ENCODE assay signal across 8 mouse cellular contexts in the genomic region with DNA sequence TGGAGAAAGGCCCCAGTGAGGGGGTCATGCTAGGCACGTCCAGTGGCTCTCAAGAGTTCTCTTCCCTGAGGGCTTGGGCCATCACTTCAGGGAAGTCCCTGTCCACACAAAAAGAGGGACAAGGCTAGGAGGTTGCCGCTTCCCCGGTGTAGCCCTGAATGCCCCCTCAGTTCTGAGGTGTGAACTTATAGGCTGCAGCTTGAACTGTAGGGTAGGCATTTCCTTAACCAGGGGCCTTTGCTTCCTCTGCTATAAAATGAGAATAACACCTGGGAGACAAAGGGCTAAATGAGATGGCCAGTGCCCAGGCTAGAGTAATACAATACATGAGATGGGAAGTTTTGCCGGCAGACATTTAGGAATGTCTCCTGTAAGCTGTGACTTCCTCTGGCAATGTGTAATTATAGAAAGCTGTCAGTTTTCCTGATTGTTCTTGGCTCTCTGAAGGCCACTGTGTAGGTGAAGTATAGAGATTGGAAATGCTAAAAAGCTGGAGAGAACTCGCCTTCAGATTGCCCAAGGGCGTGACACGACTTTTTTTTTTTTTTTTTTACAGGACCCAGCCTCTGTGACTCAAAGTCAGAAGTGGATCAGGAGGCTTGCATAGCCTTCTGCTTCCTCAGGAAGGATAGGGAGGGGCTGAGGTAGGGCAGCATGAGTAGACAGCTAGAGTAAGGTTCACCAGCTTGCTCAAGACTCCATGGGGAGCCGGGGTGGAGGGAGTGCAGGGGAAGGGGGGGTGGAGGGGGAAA. TPM values are rescaled to one million over a fixed set of nuclear protein-coding genes. Genes with fewer than 3 reads are reported as not detected.
DNase-seq lines count a peak whose midpoint lies in the region; ATAC-seq lines count a peak whose summit lies in the region.

No protein-coding gene starts in this region.

- H3K4me1 ChIP-seq in midbrain, embryonic 15.5 days = peaks cover 3% of the 10 kb centered on the region; the same call in 1 of the 2 replicates
- H3K4me1 ChIP-seq in midbrain, embryonic 14.5 days (ENCODE audit: control insufficient read depth, insufficient read depth, low read length) = no peaks in the 10 kb centered on the region
- 0 out of 2 replicates have a peak, but pooled peaks cover 3% of the 10 kb centered on the region for H3K4me1 ChIP-seq in heart, embryonic 16.5 days (ENCODE audit: control insufficient read depth, insufficient read depth, low read length)
- H3K4me1 ChIP-seq in liver, embryonic 11.5 days (replicated peaks; ENCODE audit: control insufficient read depth, insufficient read depth, low read length) = no peaks in the 10 kb centered on the region
- H3K4me1 ChIP-seq in stomach, embryonic 15.5 days = no peaks in the 10 kb centered on the region

- H3K4me3 ChIP-seq in midbrain, embryonic 15.5 days = no peak overlapping the region
- H3K4me3 ChIP-seq in midbrain, embryonic 14.5 days (replicated peaks; ENCODE audit: low read depth, low read length) = no peak overlapping the region
- H3K4me3 ChIP-seq in heart, embryonic 16.5 days (ENCODE audit: low read length) = no peak overlapping the region
- no peak overlapping the region for H3K4me3 ChIP-seq in liver, embryonic 11.5 days (ENCODE audit: low read depth, low read length)
- no peak overlapping the region for H3K4me3 ChIP-seq in stomach, embryonic 15.5 days (replicated peaks)

- 0 out of 2 replicates have a peak, but pooled peaks have one; percentile 24 for ATAC-seq in midbrain, embryonic 15.5 days (replicated peaks)
- no peak for ATAC-seq in midbrain, embryonic 14.5 days (ENCODE audit: low FRiP score, low TSS enrichment)
- ATAC-seq in heart, embryonic 16.5 days (replicated peaks; ENCODE audit: extremely low read depth, insufficient read depth, low FRiP score) = peak; percentile 61; the same call in 1 of the 2 replicates
- ATAC-seq in liver, embryonic 11.5 days (replicated peaks; ENCODE audit: low FRiP score) = peak; percentile 67
- ATAC-seq in stomach, embryonic 15.5 days (ENCODE audit: insufficient read depth, low FRiP score, low read depth) = peak; percentile 67

- H3K36me3 ChIP-seq in midbrain, embryonic 15.5 days (replicated peaks) = no peaks in the 10 kb centered on the region
- H3K36me3 ChIP-seq in midbrain, embryonic 14.5 days (ENCODE audit: control insufficient read depth, insufficient read depth, low read length) = no peaks in the 10 kb centered on the region
- no peaks in the 10 kb centered on the region for H3K36me3 ChIP-seq in heart, embryonic 16.5 days (ENCODE audit: control insufficient read depth, insufficient read depth)
- no peaks in the 10 kb centered on the region for H3K36me3 ChIP-seq in liver, embryonic 11.5 days (ENCODE audit: control insufficient read depth, insufficient read depth, low read length)
- H3K36me3 ChIP-seq in stomach, embryonic 15.5 days = no peaks in the 10 kb centered on the region

- 76% methylated on average over 8 of the region's 8 CpGs for WGBS in midbrain, embryonic 15.5 days
- WGBS in midbrain, embryonic 14.5 days = 85% methylated on average over 8 of the region's 8 CpGs
- 61% methylated on average over 8 of the region's 8 CpGs for WGBS in heart, embryonic 16.5 days
- 54% methylated on average over 8 of the region's 8 CpGs for WGBS in liver, embryonic 11.5 days
- WGBS in stomach, embryonic 15.5 days = 58% methylated on average over 8 of the region's 8 CpGs

- DNase-seq in midbrain, embryonic 14.5 days = no peak
- DNase-seq in liver, embryonic 11.5 days (ENCODE audit: low spot score) = no peak
- no peak for DNase-seq in right cerebral cortex, postnatal 4 days
- no peak for DNase-seq in spleen, adult 18-20 months
- DNase-seq in frontal cortex, postnatal 25 days (ENCODE audit: low spot score in 2 of 2) = no peak

- no peak overlapping the region for H3K9ac ChIP-seq in midbrain, embryonic 15.5 days
- H3K9ac ChIP-seq in midbrain, embryonic 14.5 days (replicated peaks; ENCODE audit: low read length) = no peak overlapping the region
- H3K9ac ChIP-seq in heart, embryonic 16.5 days (ENCODE audit: low read length) = no peak overlapping the region
- H3K9ac ChIP-seq in liver, embryonic 11.5 days (ENCODE audit: low read depth, low read length) = no peak overlapping the region
- H3K9ac ChIP-seq in stomach, embryonic 15.5 days = no peak overlapping the region

- no peaks in the 10 kb centered on the region for H3K9me3 ChIP-seq in midbrain, embryonic 15.5 days
- no peaks in the 10 kb centered on the region for H3K9me3 ChIP-seq in midbrain, embryonic 14.5 days (ENCODE audit: control insufficient read depth, low read length)
- no peaks in the 10 kb centered on the region for H3K9me3 ChIP-seq in heart, embryonic 16.5 days (replicated peaks; ENCODE audit: control insufficient read depth, low read length)
- H3K9me3 ChIP-seq in liver, embryonic 11.5 days (ENCODE audit: control insufficient read depth, low read length) = no peaks in the 10 kb centered on the region
- no peaks in the 10 kb centered on the region for H3K9me3 ChIP-seq in stomach, embryonic 15.5 days

- H3K27ac ChIP-seq in midbrain, embryonic 15.5 days = no peak overlapping the region
- no peak overlapping the region for H3K27ac ChIP-seq in midbrain, embryonic 14.5 days (replicated peaks; ENCODE audit: low read depth, low read length)
- H3K27ac ChIP-seq in heart, embryonic 16.5 days (ENCODE audit: low read length) = peak overlapping the region; percentile 49
- H3K27ac ChIP-seq in liver, embryonic 11.5 days (ENCODE audit: low read depth, low read length) = no peak overlapping the region
- H3K27ac ChIP-seq in stomach, embryonic 15.5 days = peak overlapping the region; percentile 63; the same call in 1 of the 2 replicates

- H3K4me2 ChIP-seq in midbrain, embryonic 15.5 days = no peak overlapping the region
- no peak overlapping the region for H3K4me2 ChIP-seq in midbrain, embryonic 14.5 days (ENCODE audit: low read length)
- no peak overlapping the region for H3K4me2 ChIP-seq in heart, embryonic 16.5 days (ENCODE audit: low read depth, low read length)
- no peak overlapping the region for H3K4me2 ChIP-seq in liver, embryonic 11.5 days
- no peak overlapping the region for H3K4me2 ChIP-seq in stomach, embryonic 15.5 days

- peaks cover 4% of the 10 kb centered on the region for H3K27me3 ChIP-seq in midbrain, embryonic 15.5 days (replicated peaks)
- peaks cover under 1% of the 10 kb centered on the region; the same call in 1 of the 2 replicates for H3K27me3 ChIP-seq in midbrain, embryonic 14.5 days (ENCODE audit: control insufficient read depth, insufficient read depth, low read length)
- H3K27me3 ChIP-seq in heart, embryonic 16.5 days (ENCODE audit: control insufficient read depth, insufficient read depth, low read length) = no peaks in the 10 kb centered on the region; the same call in 1 of the 2 replicates
- 0 out of 2 replicates have a peak, but pooled peaks cover 2% of the 10 kb centered on the region for H3K27me3 ChIP-seq in liver, embryonic 11.5 days (replicated peaks; ENCODE audit: control insufficient read depth, insufficient read depth, low read length)
- no peaks in the 10 kb centered on the region for H3K27me3 ChIP-seq in stomach, embryonic 15.5 days (replicated peaks)

RNA-seq across cellular contexts. Expression of gene Tbc1d2, which starts 6.9 kb away (rescaled TPM):
- polyA plus RNA-seq in midbrain, embryonic 15.5 days (2015; fragmentation: Nextera tagmentation; extraction: Ambion mirVana) = 0.61 and 0.88 TPM in 2 replicates
- polyA plus RNA-seq in midbrain, embryonic 14.5 days (2014; fragmentation: Nextera tagmentation; extraction: Ambion mirVana) = 0.16 and 0.31 TPM in 2 replicates
- polyA plus RNA-seq in heart, embryonic 16.5 days (2015; fragmentation: Nextera tagmentation; extraction: Ambion mirVana) = 0.80 and 1.1 TPM in 2 replicates
- 0.58 and 0.70 TPM in 2 replicates for polyA plus RNA-seq in liver, embryonic 11.5 days (2014; fragmentation: Nextera tagmentation; extraction: Ambion mirVana)
- 2.9 and 3.4 TPM in 2 replicates for polyA plus RNA-seq in stomach, embryonic 15.5 days (2015; fragmentation: Nextera tagmentation; extraction: Ambion mirVana)

RNA-seq across cellular contexts. Expression of gene Coro2a, which starts 41.1 kb away (rescaled TPM):
- 6.8 and 8.1 TPM in 2 replicates for polyA plus RNA-seq in midbrain, embryonic 15.5 days (2015; fragmentation: Nextera tagmentation; extraction: Ambion mirVana)
- 5.1 and 5.4 TPM in 2 replicates for polyA plus RNA-seq in midbrain, embryonic 14.5 days (2014; fragmentation: Nextera tagmentation; extraction: Ambion mirVana)
- polyA plus RNA-seq in heart, embryonic 16.5 days (2015; fragmentation: Nextera tagmentation; extraction: Ambion mirVana) = 3.6 and 7.1 TPM in 2 replicates
- polyA plus RNA-seq in liver, embryonic 11.5 days (2014; fragmentation: Nextera tagmentation; extraction: Ambion mirVana) = 4.8 and 5.7 TPM in 2 replicates
- 20.4 and 29.1 TPM in 2 replicates for polyA plus RNA-seq in stomach, embryonic 15.5 days (2015; fragmentation: Nextera tagmentation; extraction: Ambion mirVana)

Comparison
In these comparisons a context has a peak if more than half of its experiments do, and no peak if none do; other contexts are left out.
1. H3K27ac ChIP-seq: peak in heart, embryonic 16.5 days (single experiment) and stomach, embryonic 15.5 days (single experiment); none in midbrain, embryonic 15.5 days (single experiment), midbrain, embryonic 14.5 days (single experiment) and liver, embryonic 11.5 days (single experiment).